Mouse (Mus musculus) adrenal gland (tissue): ENCODE data around the gene Plk5.
"Not testable (repeated sequence)": the region's sequence is repeated elsewhere in the genome, so short reads cannot be mapped to it uniquely, and the experiment has no call there.

Source experiments
- intact Hi-C: fragments of 180-260 bp; cut with DNase I; formaldehyde crosslinking; loops from one replicate; pipeline ENCODE4 v1.15.1; 2025

The Plk5 gene

GRCm38 (mm10) chr10:80330888-80331287 is 25.4 kb upstream of the Plk5 start:
- intact Hi-C loops = no loop called here

GRCm38 (mm10) chr10:80331636-80332524 is 24.4 kb upstream of the Plk5 start:
- intact Hi-C loops = no loop called here

GRCm38 (mm10) chr10:80332525-80332989 is 23.7 kb upstream of the Plk5 start:
- intact Hi-C loops = no loop called here

GRCm38 (mm10) chr10:80336263-80336662 is 20.0 kb upstream of the Plk5 start:
- intact Hi-C loops = loop anchor here (5.0 kb wide), 1 partner anchor 36 kb away; no protein-coding TSS in a partner anchor

- intact Hi-C loops = loop anchor here (5.0 kb wide), 1 partner anchor 32 kb away; no protein-coding TSS in a partner anchor
These were observed 16.1 kb upstream of the Plk5 start for GRCm38 (mm10) chr10:80339941-80340750.

GRCm38 (mm10) chr10:80341026-80341425 is 15.2 kb upstream of the Plk5 start:
- intact Hi-C loops = no loop called here

GRCm38 (mm10) chr10:80341491-80342304 is 14.6 kb upstream of the Plk5 start:
- intact Hi-C loops = no loop called here

- intact Hi-C loops = no loop called here
These were observed 13.9 kb upstream of the Plk5 start for GRCm38 (mm10) chr10:80342305-80342748.

- intact Hi-C loops = no loop called here
These were observed 13.4 kb upstream of the Plk5 start for GRCm38 (mm10) chr10:80342749-80343424.

- intact Hi-C loops = no loop called here
These were observed 12.8 kb upstream of the Plk5 start for GRCm38 (mm10) chr10:80343425-80343895.

- intact Hi-C loops = no loop called here
These were observed 12.1 kb upstream of the Plk5 start for GRCm38 (mm10) chr10:80344131-80344661.

- intact Hi-C loops = no loop called here
These were observed 11.1 kb upstream of the Plk5 start for GRCm38 (mm10) chr10:80345122-80345521.

GRCm38 (mm10) chr10:80345929-80346328 is 10.3 kb upstream of the Plk5 start:
- intact Hi-C loops = not testable (repeated sequence)

- intact Hi-C loops = no loop called here
These were observed 8.7 kb upstream of the Plk5 start for GRCm38 (mm10) chr10:80347514-80347967.

- intact Hi-C loops = loop anchor here (2.0 kb wide), 1 partner anchor 54 kb away; the partner anchor contains the start of gene Apc2
These were observed 7.9 kb upstream of the Plk5 start, which contains the start of gene Adamtsl5 for GRCm38 (mm10) chr10:80348244-80348781. Gene Adamtsl5 (minus strand): TSS chr10:80348412.

GRCm38 (mm10) chr10:80348981-80349380 is 7.3 kb upstream of the Plk5 start:
- intact Hi-C loops = loop anchor here (2.0 kb wide), 1 partner anchor 54 kb away; the partner anchor contains the start of gene Apc2

GRCm38 (mm10) chr10:80350292-80350691 is 6.0 kb upstream of the Plk5 start:
- intact Hi-C loops = loop anchor here (2.0 kb wide), 1 partner anchor 25 kb away; no protein-coding TSS in a partner anchor

GRCm38 (mm10) chr10:80351896-80352295 is 4.4 kb upstream of the Plk5 start:
- intact Hi-C loops = loop anchor here (2.0 kb wide), 1 partner anchor 23 kb away; no protein-coding TSS in a partner anchor

GRCm38 (mm10) chr10:80352727-80353126 is 3.5 kb upstream of the Plk5 start:
- intact Hi-C loops = no loop called here
